Mouse (Mus musculus) neural tube, embryonic 14.5 days (tissue): ENCODE measurements around the gene Ppp4r3b. TPM values are rescaled to one million over a fixed set of nuclear protein-coding genes. Genes with fewer than 3 reads are reported as not detected.

Experiments
- ATAC-seq: fragments of 200-750 bp; cut with Nextera tagmentation; 2 replicates; pipeline ENCODE4 v1.8.0; 2017; ENCODE audit warnings: low read depth, mild to moderate bottlenecking, moderate TSS enrichment, moderate library complexity
- H3K27ac ChIP-seq: fragments of 300-500 bp; sonication (generic); 2 replicates; pipeline ENCODE4 v1.5.1; 2014; ENCODE audit warnings: low read depth, mild to moderate bottlenecking, control low read depth, low read length, moderate library complexity, mixed read lengths
- H3K27me3 ChIP-seq: fragments of 300-500 bp; sonication (generic); 2 replicates; pipeline ENCODE4 v1.6.1; 2014; ENCODE audit warnings: low read length; ENCODE audit not compliant: control insufficient read depth, insufficient read depth
- H3K36me3 ChIP-seq: fragments of 300-500 bp; sonication (generic); 2 replicates; pipeline ENCODE4 v1.6.1; 2014; ENCODE audit warnings: low read length, mixed read lengths; ENCODE audit not compliant: control insufficient read depth, insufficient read depth
- H3K4me1 ChIP-seq: fragments of 300-500 bp; sonication (generic); 2 replicates; pipeline ENCODE4 v1.6.1; 2014; ENCODE audit warnings: low read length; ENCODE audit not compliant: control insufficient read depth, insufficient read depth
- H3K4me2 ChIP-seq: fragments of 300-500 bp; sonication (generic); 2 replicates; pipeline ENCODE4 v1.6.1; 2014; ENCODE audit warnings: mild to moderate bottlenecking, low read depth, low read length, control low read depth
- H3K4me3 ChIP-seq: fragments of 300-500 bp; sonication (generic); 2 replicates; pipeline ENCODE4 v1.5.1; 2014; ENCODE audit warnings: low read depth, low read length, control low read depth, mixed read lengths
- H3K9ac ChIP-seq: fragments of 300-500 bp; sonication (generic); replicated peaks from 2 replicates; pipeline ENCODE4 v1.6.1; 2014; ENCODE audit warnings: low read depth, mild to moderate bottlenecking, control low read depth, low read length, mixed read lengths
- H3K9me3 ChIP-seq: fragments of 300-500 bp; sonication (generic); 2 replicates; pipeline ENCODE4 v1.6.1; 2016; ENCODE audit warnings: low read length; ENCODE audit not compliant: control insufficient read depth
- WGBS: fragments of 180-500 bp; shearing (Covaris S2); extraction: QIAGEN DNeasy Blood & Tissue Kit; methylation state at CpG from one replicate; pipeline ENCODE4 v1.1.7; 2014; 5-methylcytosine and 5-hydroxymethylcytosine counted together
- polyA plus RNA-seq: library from polyadenylated mRNA; unstranded; fragments of >200 nt; fragmentation: Nextera tagmentation; extraction: Ambion mirVana; gene quantifications from 2 replicates; pipeline ENCODE4 v1.2.1, GENCODE M21; 2014

Ppp4r3b gene
- polyA plus RNA-seq, 1 experiment from 2014 or later: 62.0 TPM

GRCm38 (mm10) chr11:29222310-29222709 lies 49.6 kb downstream of the Ppp4r3b start:
- Histone ChIP-seq H3K27me3 (no peaks in the 10 kb centered on the region), H3K9me3 (no peaks in the 10 kb centered on the region), H3K4me3 (no peak overlapping the region), H3K4me2 (no peak overlapping the region), H3K36me3 (peaks cover 45% of the 10 kb centered on the region), H3K27ac (no peak overlapping the region), H3K4me1 (no peaks in the 10 kb centered on the region), H3K9ac (no peak overlapping the region)
- WGBS: 97% methylated on average over 5 of the region's 5 CpGs
- ATAC-seq: no peak

- Histone ChIP-seq H3K9ac (no peak overlapping the region), H3K27me3 (no peaks in the 10 kb centered on the region), H3K4me2 (no peak overlapping the region), H3K4me1 (no peaks in the 10 kb centered on the region), H3K27ac (no peak overlapping the region), H3K4me3 (no peak overlapping the region), H3K9me3 (no peaks in the 10 kb centered on the region), H3K36me3 (peaks cover 49% of the 10 kb centered on the region)
- ATAC-seq: no peak
- 96% methylated on average over 2 of the region's 2 CpGs for WGBS
Observed at GRCm38 (mm10) chr11:29224754-29225153, 52.1 kb downstream of the Ppp4r3b start.

GRCm38 (mm10) chr11:29228957-29229356 lies 56.3 kb downstream of the Ppp4r3b start:
- H3K4me1 ChIP-seq: no peaks in the 10 kb centered on the region
- H3K27me3 ChIP-seq: no peaks in the 10 kb centered on the region
- no peak overlapping the region for H3K9ac ChIP-seq
- H3K27ac ChIP-seq: no peak overlapping the region
- H3K9me3 ChIP-seq: no peaks in the 10 kb centered on the region
- H3K4me3 ChIP-seq: no peak overlapping the region
- WGBS: 96% methylated on average over 2 of the region's 2 CpGs
- ATAC-seq: no peak
- H3K4me2 ChIP-seq: no peak overlapping the region
- H3K36me3 ChIP-seq: peaks cover 27% of the 10 kb centered on the region

- WGBS: 87% methylated on average over 1 of the region's 1 CpGs
- no peaks in the 10 kb centered on the region for H3K27me3 ChIP-seq
- peaks cover 10% of the 10 kb centered on the region for H3K36me3 ChIP-seq
- H3K4me2 ChIP-seq: no peak overlapping the region
- no peaks in the 10 kb centered on the region for H3K9me3 ChIP-seq
- H3K4me1 ChIP-seq: no peaks in the 10 kb centered on the region
- H3K9ac ChIP-seq: no peak overlapping the region
- no peak for ATAC-seq
- H3K4me3 ChIP-seq: no peak overlapping the region
- H3K27ac ChIP-seq: no peak overlapping the region
Observed at GRCm38 (mm10) chr11:29233569-29233968, 60.9 kb downstream of the Ppp4r3b start.

- Histone ChIP-seq H3K36me3 (no peaks in the 10 kb centered on the region; the same call in 1 of the 2 replicates), H3K4me1 (no peaks in the 10 kb centered on the region), H3K27me3 (no peaks in the 10 kb centered on the region), H3K27ac (no peak overlapping the region), H3K4me2 (no peak overlapping the region), H3K9ac (no peak overlapping the region), H3K9me3 (no peaks in the 10 kb centered on the region), H3K4me3 (no peak overlapping the region)
- no peak for ATAC-seq
Observed at GRCm38 (mm10) chr11:29237364-29237763, 64.7 kb downstream of the Ppp4r3b start.

GRCm38 (mm10) chr11:29238047-29238446 lies 65.4 kb downstream of the Ppp4r3b start:
- no peak overlapping the region for H3K4me3 ChIP-seq
- H3K36me3 ChIP-seq: no peaks in the 10 kb centered on the region
- ATAC-seq: no peak
- H3K27ac ChIP-seq: no peak overlapping the region
- no peaks in the 10 kb centered on the region for H3K9me3 ChIP-seq
- no peaks in the 10 kb centered on the region for H3K27me3 ChIP-seq
- no peak overlapping the region for H3K9ac ChIP-seq
- H3K4me1 ChIP-seq: no peaks in the 10 kb centered on the region
- no peak overlapping the region for H3K4me2 ChIP-seq

- WGBS: 88% methylated on average over 3 of the region's 3 CpGs
- H3K27me3 ChIP-seq: no peaks in the 10 kb centered on the region
- no peak overlapping the region for H3K27ac ChIP-seq
- H3K4me1 ChIP-seq: no peaks in the 10 kb centered on the region
- no peak overlapping the region for H3K4me3 ChIP-seq
- no peaks in the 10 kb centered on the region for H3K9me3 ChIP-seq
- H3K4me2 ChIP-seq: no peak overlapping the region
- ATAC-seq: no peak
- no peak overlapping the region for H3K9ac ChIP-seq
- H3K36me3 ChIP-seq: peaks cover 1% of the 10 kb centered on the region; the same call in 1 of the 2 replicates
Observed at GRCm38 (mm10) chr11:29238551-29238950, 65.9 kb downstream of the Ppp4r3b start.

- H3K4me2 ChIP-seq: no peak overlapping the region
- H3K9ac ChIP-seq: no peak overlapping the region
- no peaks in the 10 kb centered on the region for H3K4me1 ChIP-seq
- 96% methylated on average over 1 of the region's 1 CpGs for WGBS
- H3K4me3 ChIP-seq: no peak overlapping the region
- H3K9me3 ChIP-seq: no peaks in the 10 kb centered on the region
- peaks cover 4% of the 10 kb centered on the region; the same call in 1 of the 2 replicates for H3K36me3 ChIP-seq
- H3K27me3 ChIP-seq: no peaks in the 10 kb centered on the region
- no peak for ATAC-seq
- H3K27ac ChIP-seq: no peak overlapping the region
Observed at GRCm38 (mm10) chr11:29239353-29239752, 66.7 kb downstream of the Ppp4r3b start.

- Histone ChIP-seq H3K9me3 (no peaks in the 10 kb centered on the region), H3K36me3 (peaks cover 4% of the 10 kb centered on the region; the same call in 1 of the 2 replicates), H3K4me1 (peaks cover 12% of the 10 kb centered on the region), H3K4me2 (no peak overlapping the region), H3K27me3 (no peaks in the 10 kb centered on the region), H3K4me3 (no peak overlapping the region), H3K27ac (no peak overlapping the region), H3K9ac (no peak overlapping the region)
- 78% methylated on average over 4 of the region's 4 CpGs for WGBS
- ATAC-seq: no peak
Observed at GRCm38 (mm10) chr11:29241961-29242360, 69.3 kb downstream of the Ppp4r3b start.
